Mouse (Mus musculus) granulocyte monocyte progenitor cell, adult 5-6 weeks (primary cell): ENCODE measurements around the gene Pih1d1. TPM values are rescaled to one million over a fixed set of nuclear protein-coding genes. Genes with fewer than 3 reads are reported as not detected.

ENCODE experiments used
- ATAC-seq: replicated peaks from 2 replicates; pipeline ENCODE4 v1.8.0; 2016; ENCODE audit warnings: mild to moderate bottlenecking, moderate TSS enrichment, inconsistent platforms; ENCODE audit not compliant: poor library complexity, severe bottlenecking
- total RNA-seq, 2 experiments: library from RNA; stranded (forward) in 1 of 2; stranded (reverse) in 1 of 2; fragments of 200-712, 200-1000 nt in 1 of 2; fragments of >200 nt in 1 of 2; fragmentation: Nextera tagmentation in 1 of 2; gene quantifications; 2 replicates each; pipeline ENCODE4 v1.2.3; 2014 to 2017

Gene Pih1d1
- total RNA-seq, 2 experiments from 2014 or later: 48.8 to 74.2 TPM

- ATAC-seq: no peak
Measured at GRCm38 (mm10) chr7:45126147-45126843, 27.8 kb upstream of the Pih1d1 start.

- ATAC-seq: no peak
Measured at GRCm38 (mm10) chr7:45126844-45127699, 27.0 kb upstream of the Pih1d1 start.

GRCm38 (mm10) chr7:45127700-45128224 is 26.3 kb upstream of the Pih1d1 start:
- ATAC-seq: no peak

- peak; percentile 68 for ATAC-seq
Measured at GRCm38 (mm10) chr7:45128624-45129246, 25.4 kb upstream of the Pih1d1 start, which contains the start of gene Rpl13a. Gene Rpl13a (minus strand): TSS chr7:45128761.

- ATAC-seq: 0 out of 2 replicates have a peak, but pooled peaks have one; percentile 4
Measured at GRCm38 (mm10) chr7:45129318-45129717, 24.8 kb upstream of the Pih1d1 start.

GRCm38 (mm10) chr7:45129776-45130512 is 24.2 kb upstream of the Pih1d1 start:
- ATAC-seq: no peak

GRCm38 (mm10) chr7:45131850-45132249 is 22.3 kb upstream of the Pih1d1 start:
- no peak for ATAC-seq

- ATAC-seq: no peak
Measured at GRCm38 (mm10) chr7:45133446-45134159, 20.5 kb upstream of the Pih1d1 start.

GRCm38 (mm10) chr7:45134544-45135026 is 19.5 kb upstream of the Pih1d1 start:
- ATAC-seq: peak; percentile 38

GRCm38 (mm10) chr7:45135370-45135769 is 18.7 kb upstream of the Pih1d1 start:
- no peak for ATAC-seq

GRCm38 (mm10) chr7:45135993-45136567 is 18.0 kb upstream of the Pih1d1 start, which contains the start of the genes Gm45713 and Flt3l:
Gene Gm45713 (minus strand): TSS chr7:45136231.
Gene Flt3l (minus strand): TSS chr7:45136432.
- peak; percentile 80 for ATAC-seq

GRCm38 (mm10) chr7:45137171-45138006 is 16.7 kb upstream of the Pih1d1 start:
- ATAC-seq: peak; percentile 26

GRCm38 (mm10) chr7:45138403-45138802 is 15.7 kb upstream of the Pih1d1 start:
- no peak for ATAC-seq

- no peak for ATAC-seq
Measured at GRCm38 (mm10) chr7:45139904-45140723, 14.0 kb upstream of the Pih1d1 start.

- no peak for ATAC-seq
Measured at GRCm38 (mm10) chr7:45141319-45141718, 12.8 kb upstream of the Pih1d1 start.

- ATAC-seq: no peak
Measured at GRCm38 (mm10) chr7:45141914-45142313, 12.2 kb upstream of the Pih1d1 start.
